Mouse (Mus musculus) testis, adult 2 months (tissue): ENCODE results near the gene 1700067P10Rik.

Source experiments
- CTCF ChIP-seq: fragments of 200-500 bp; IDR thresholded peaks from 2 replicates; pipeline ENCODE4 v1.5.1; 2012; ENCODE audit warnings: low read depth, mild to moderate bottlenecking, inconsistent platforms, low read length, moderate library complexity; ENCODE audit not compliant: control insufficient read depth, insufficient read depth, insufficient replicate concordance
- POLR2A ChIP-seq: fragments of 200-500 bp; IDR thresholded peaks from 2 replicates; pipeline ENCODE4 v1.6.1; 2012; ENCODE audit warnings: low read depth, mild to moderate bottlenecking, inconsistent platforms, low read length, moderate library complexity; ENCODE audit not compliant: control insufficient read depth

- TF ChIP-seq POLR2A (no peak), CTCF (no peak)
Observed at GRCm38 (mm10) chr17:48089019-48089418, at the start of gene 1700067P10Rik.
